Mouse (Mus musculus) layer of hippocampus, adult 2 months (tissue): ENCODE measurements around the gene Ocel1. TPM values are rescaled to one million over a fixed set of nuclear protein-coding genes. Genes with fewer than 3 reads are reported as not detected.

Source experiments
- DNase-seq, 2 experiments: peaks; one replicate each; pipeline ENCODE4 v3.0.0; 2022; ENCODE audit warnings: low spot score in 2 of 2
- H3K27ac ChIP-seq: fragments of 200-600 bp; 2 replicates; pipeline ENCODE4 v1.8.1; 2022
- H3K4me3 ChIP-seq: fragments of 200-600 bp; 2 replicates; pipeline ENCODE4 v1.8.1; 2022; ENCODE audit warnings: mild to moderate bottlenecking
- CTCF ChIP-seq: fragments of 200-600 bp; conservative IDR thresholded peaks from 2 replicates; pipeline ENCODE4 v1.8.1; 2022; ENCODE audit warnings: antibody characterized with exemption, mild to moderate bottlenecking, moderate library complexity
- total RNA-seq, 2 experiments: library from RNA; stranded (reverse); gene quantifications; 2 replicates each; pipeline ENCODE4 v1.2.3; 2021

Gene Ocel1
- total RNA-seq, 2 experiments from 2014 or later, result 15.4 to 15.9 TPM

GRCm38 (mm10) chr8:71381971-71382961 is 11.2 kb downstream of the Ocel1 start:
- Histone ChIP-seq H3K27ac (peak overlapping the region; percentile 94), H3K4me3 (peak overlapping the region; percentile 57)
- no peak for TF ChIP-seq CTCF
- DNase-seq, result peak; percentile 69 to 75

GRCm38 (mm10) chr8:71383396-71383795 is 12.3 kb downstream of the Ocel1 start:
- H3K4me3 ChIP-seq, result no peak overlapping the region
- no peak for DNase-seq
- TF ChIP-seq CTCF, result no peak
- H3K27ac ChIP-seq, result 0 out of 2 replicates have a peak overlapping the region, but pooled peaks have one; percentile 28

- no peak for TF ChIP-seq CTCF
- no peak overlapping the region for H3K27ac ChIP-seq
- H3K4me3 ChIP-seq, result no peak overlapping the region
- DNase-seq, result no peak
Measured at GRCm38 (mm10) chr8:71383860-71384259, 12.8 kb downstream of the Ocel1 start.

- Histone ChIP-seq H3K4me3 (no peak overlapping the region), H3K27ac (no peak overlapping the region)
- no peak for DNase-seq
- peak; percentile 45 for TF ChIP-seq CTCF
Measured at GRCm38 (mm10) chr8:71385212-71385835, 14.2 kb downstream of the Ocel1 start.

GRCm38 (mm10) chr8:71388267-71388666 is 17.2 kb downstream of the Ocel1 start:
- H3K4me3 ChIP-seq, result no peak overlapping the region
- no peak overlapping the region for H3K27ac ChIP-seq
- no peak for TF ChIP-seq CTCF
- DNase-seq, result no peak

GRCm38 (mm10) chr8:71391696-71392095 is 20.6 kb downstream of the Ocel1 start:
- TF ChIP-seq CTCF, result no peak
- Histone ChIP-seq H3K4me3 (no peak overlapping the region), H3K27ac (no peak overlapping the region)
- no peak for DNase-seq

GRCm38 (mm10) chr8:71392391-71392790 is 21.3 kb downstream of the Ocel1 start:
- no peak for TF ChIP-seq CTCF
- no peak for DNase-seq
- Histone ChIP-seq H3K27ac (no peak overlapping the region), H3K4me3 (no peak overlapping the region)

GRCm38 (mm10) chr8:71392871-71393270 is 21.8 kb downstream of the Ocel1 start:
- TF ChIP-seq CTCF, result no peak
- no peak for DNase-seq
- H3K27ac ChIP-seq, result no peak overlapping the region
- no peak overlapping the region for H3K4me3 ChIP-seq

GRCm38 (mm10) chr8:71394481-71394880 is 23.4 kb downstream of the Ocel1 start:
- peak overlapping the region; percentile 17; the same call in 1 of the 2 replicates for H3K4me3 ChIP-seq
- no peak for DNase-seq
- TF ChIP-seq CTCF, result no peak
- H3K27ac ChIP-seq, result no peak overlapping the region

- no peak for DNase-seq
- Histone ChIP-seq H3K27ac (peak overlapping the region; percentile 76), H3K4me3 (peak overlapping the region; percentile 33; the same call in 1 of the 2 replicates)
- TF ChIP-seq CTCF, result no peak
Measured at GRCm38 (mm10) chr8:71395071-71395470, 24.0 kb downstream of the Ocel1 start.

GRCm38 (mm10) chr8:71395629-71396028 is 24.5 kb downstream of the Ocel1 start, which contains the start of gene Ushbp1:
Gene Ushbp1, minus strand, starts transcription at chr8:71395802.
- Histone ChIP-seq H3K27ac (peak within 1 kb of the TSS; percentile 93), H3K4me3 (peak within 1 kb of the TSS; percentile 84)
- TF ChIP-seq CTCF, result no peak
- DNase-seq, result no peak

- Histone ChIP-seq H3K4me3 (peak within 1 kb of the TSS; percentile 84), H3K27ac (peak within 1 kb of the TSS; percentile 93)
- DNase-seq, result peak; percentile 92 to 98
- no peak for TF ChIP-seq CTCF
Measured at GRCm38 (mm10) chr8:71396639-71397305, 25.7 kb downstream of the Ocel1 start, which contains the start of gene Babam1. Gene Babam1, plus strand, starts transcription at chr8:71396861.

- TF ChIP-seq CTCF, result no peak
- Histone ChIP-seq H3K27ac (no peak overlapping the region), H3K4me3 (peak overlapping the region; percentile 84)
- DNase-seq, result no peak
Measured at GRCm38 (mm10) chr8:71397701-71398100, 26.6 kb downstream of the Ocel1 start.
